20 mouse cellular contexts compared by ENCODE assay signal in the genomic region with DNA sequence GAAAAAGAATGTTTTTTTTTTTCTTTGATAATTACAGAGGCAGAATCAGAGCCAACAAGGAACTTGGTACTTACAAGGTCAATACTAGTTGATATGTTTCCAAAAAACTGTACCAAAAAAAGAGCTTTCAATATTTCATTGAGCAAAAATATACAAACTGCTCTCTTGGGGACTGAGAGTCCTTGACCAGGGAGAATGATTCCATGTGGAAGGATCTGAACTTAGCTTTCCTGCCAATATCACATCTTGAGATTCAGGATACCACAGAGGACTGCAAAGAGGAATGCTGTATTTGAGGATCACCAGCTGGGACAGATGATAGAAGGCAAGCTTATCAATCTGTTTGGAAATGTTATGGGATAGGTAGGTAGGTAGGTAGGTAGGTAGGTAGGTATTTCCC.
"Had no signal": no experiment of that assay in that cellular context is flagged by ENCODE, and none has a peak within 500 bp of the region (broad histone marks: within the 10 kb centered on the region; RNA-seq: fewer than 3 reads in every experiment).

No protein-coding gene starts in this region.

- ATAC-seq: intestine, embryonic 15.5 days; liver, postnatal 0 days; lung, postnatal 0 days; midbrain, embryonic 15.5 days had no signal

- H3K4me2 ChIP-seq: intestine, embryonic 15.5 days; limb, embryonic 13.5 days; midbrain, embryonic 12.5 days; midbrain, embryonic 15.5 days; neural tube, embryonic 12.5 days; neural tube, embryonic 15.5 days had no signal

- H3K36me3 ChIP-seq: intestine, embryonic 15.5 days; limb, embryonic 10.5 days; limb, embryonic 13.5 days; midbrain, embryonic 12.5 days; midbrain, embryonic 15.5 days; neural tube, embryonic 12.5 days; neural tube, embryonic 15.5 days had no signal

- H3K9me3 ChIP-seq: intestine, embryonic 15.5 days; limb, embryonic 10.5 days; limb, embryonic 13.5 days; midbrain, embryonic 12.5 days; midbrain, embryonic 15.5 days; neural tube, embryonic 12.5 days; neural tube, embryonic 15.5 days had no signal

- H3K9ac ChIP-seq: intestine, embryonic 15.5 days; limb, embryonic 13.5 days; liver, embryonic 14.5 days; liver, postnatal 0 days; midbrain, embryonic 12.5 days; midbrain, embryonic 15.5 days; neural tube, embryonic 12.5 days; neural tube, embryonic 15.5 days had no signal

- H3K27me3 ChIP-seq: intestine, embryonic 15.5 days; limb, embryonic 13.5 days; midbrain, embryonic 12.5 days; midbrain, embryonic 15.5 days; neural tube, embryonic 12.5 days; neural tube, embryonic 15.5 days had no signal

- H3K4me1 ChIP-seq: intestine, embryonic 15.5 days; limb, embryonic 10.5 days; limb, embryonic 13.5 days; midbrain, embryonic 12.5 days; midbrain, embryonic 15.5 days; neural tube, embryonic 12.5 days; neural tube, embryonic 15.5 days had no signal

- H3K27ac ChIP-seq: intestine, embryonic 15.5 days; kidney, postnatal 0 days; layer of hippocampus, adult 2 months; limb, embryonic 10.5 days; limb, embryonic 13.5 days; liver, embryonic 14.5 days; macrophage; midbrain, embryonic 12.5 days; midbrain, embryonic 15.5 days; neural tube, embryonic 12.5 days; neural tube, embryonic 15.5 days had no signal

- H3K4me3 ChIP-seq: intestine, embryonic 15.5 days; layer of hippocampus, adult 2 months; limb, embryonic 10.5 days; limb, embryonic 13.5 days; midbrain, embryonic 12.5 days; midbrain, embryonic 15.5 days; neural tube, embryonic 12.5 days; neural tube, embryonic 15.5 days had no signal

- DNase-seq: kidney, adult 18-20 months; kidney, postnatal 25 days; layer of hippocampus, adult 9-11 months; liver; liver, postnatal 0 days; retina, postnatal 1 day; right cerebral cortex, postnatal 25 days; thymus, postnatal 25 days had no signal
